Mouse (Mus musculus): ENCODE measurements at regions not wholly inside any gene's neighbourhood (a gene's known extent, or its start where the extent isn't known, plus 50 kb on each side); places are given as distances from the start of the nearest gene placed in this dataset.
"Not testable (repeated sequence)": the region's sequence is repeated elsewhere in the genome, so short reads cannot be mapped to it uniquely, and the experiment has no call there.

DNA sequence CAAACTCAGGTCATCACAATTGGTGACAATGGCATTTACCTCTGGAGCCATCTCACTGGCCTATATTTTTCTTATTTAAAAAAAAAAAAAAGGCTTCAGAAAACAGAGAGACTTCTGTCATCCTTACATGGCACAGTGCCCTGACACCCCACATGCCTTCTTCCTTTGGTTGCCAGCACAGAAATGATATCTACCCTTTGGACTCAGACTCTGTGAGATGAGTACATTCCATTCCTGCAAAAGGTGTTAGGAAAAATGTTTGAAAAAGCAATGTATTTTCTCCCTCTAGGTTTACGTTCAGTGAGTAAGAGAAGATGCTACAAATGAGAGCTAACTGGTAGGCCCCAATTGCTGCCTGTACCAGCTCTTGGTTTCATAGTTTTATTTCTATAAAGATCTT is 99.9 kb upstream of the Ccdc122 start:
- no peaks in the 10 kb centered on the region for H3K27me3 ChIP-seq
- no peak overlapping the region for H3K9ac ChIP-seq
- ATAC-seq (ENCODE audit: insufficient number of reproducible peaks, low FRiP score, low TSS enrichment, low read depth) = no peak
- no peak overlapping the region for H3K4me3 ChIP-seq (replicated peaks)
- H3K27ac ChIP-seq (replicated peaks) = no peak overlapping the region
- H3K4me2 ChIP-seq (replicated peaks) = no peak overlapping the region
- H3K36me3 ChIP-seq = no peaks in the 10 kb centered on the region
- 94% methylated on average over 1 of the region's 1 CpGs for WGBS
- H3K4me1 ChIP-seq = 0 out of 2 replicates have a peak, but pooled peaks cover 8% of the 10 kb centered on the region
- H3K9me3 ChIP-seq (replicated peaks) = no peaks in the 10 kb centered on the region

DNA sequence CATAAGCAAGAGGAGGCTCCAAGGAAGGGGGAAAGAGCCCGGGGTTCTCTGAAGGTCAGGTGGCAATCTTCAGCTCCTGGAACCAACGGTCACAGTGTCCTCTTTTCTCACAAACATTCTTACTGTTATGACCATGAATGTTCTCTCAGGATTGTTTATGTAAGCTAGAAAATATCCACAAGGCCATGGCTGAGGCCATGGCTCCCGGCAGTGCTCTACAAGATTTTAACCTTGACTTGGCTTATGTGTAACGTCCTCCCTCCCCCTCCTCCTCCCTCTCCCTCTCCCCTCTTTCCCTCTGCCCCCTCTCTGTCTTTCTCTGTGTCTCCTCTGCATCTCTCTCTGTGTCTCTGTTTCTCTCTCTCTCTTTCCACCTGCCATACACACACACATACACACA is 100.5 kb upstream of the Ccdc122 start:
- H3K4me3 ChIP-seq (replicated peaks); H3K27ac ChIP-seq (replicated peaks); ATAC-seq (ENCODE audit: insufficient number of reproducible peaks, low FRiP score, low TSS enrichment, low read depth); H3K9me3 ChIP-seq (replicated peaks); H3K4me2 ChIP-seq (replicated peaks); H3K27me3 ChIP-seq; H3K9ac ChIP-seq; H3K4me1 ChIP-seq; H3K36me3 ChIP-seq: not testable (repeated sequence)
- WGBS = 75% methylated on average over 4 of the region's 4 CpGs

DNA sequence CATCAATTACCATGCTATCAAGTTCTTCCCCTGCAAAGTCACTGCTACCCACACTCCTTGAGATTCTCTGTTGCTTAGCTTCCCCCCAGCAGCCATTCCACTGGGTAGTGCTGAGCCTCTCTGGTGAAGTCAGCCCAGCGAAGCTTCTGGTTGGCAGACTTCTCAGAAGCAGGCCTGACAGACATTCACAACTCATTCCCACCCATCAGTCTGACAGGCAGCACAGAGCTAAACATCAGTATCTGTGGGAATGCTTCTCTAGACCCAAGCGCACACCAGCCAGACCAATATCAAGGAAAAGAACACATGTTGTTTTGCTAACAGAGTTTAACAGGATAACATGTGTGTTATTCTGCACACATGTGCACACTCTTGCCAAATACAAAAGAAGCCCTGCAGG is 101.1 kb upstream of the Ccdc122 start:
- H3K27ac ChIP-seq (replicated peaks) = 0 out of 2 replicates have a peak overlapping the region, but pooled peaks have one; percentile 11
- H3K4me2 ChIP-seq (replicated peaks) = no peak overlapping the region
- no peak overlapping the region for H3K9ac ChIP-seq
- WGBS = 65% methylated on average over 2 of the region's 2 CpGs
- no peak overlapping the region for H3K4me3 ChIP-seq (replicated peaks)
- H3K36me3 ChIP-seq = no peaks in the 10 kb centered on the region
- H3K4me1 ChIP-seq = 0 out of 2 replicates have a peak, but pooled peaks cover 8% of the 10 kb centered on the region
- no peaks in the 10 kb centered on the region for H3K9me3 ChIP-seq (replicated peaks)
- H3K27me3 ChIP-seq = no peaks in the 10 kb centered on the region
- no peak for ATAC-seq (ENCODE audit: insufficient number of reproducible peaks, low FRiP score, low TSS enrichment, low read depth)

DNA sequence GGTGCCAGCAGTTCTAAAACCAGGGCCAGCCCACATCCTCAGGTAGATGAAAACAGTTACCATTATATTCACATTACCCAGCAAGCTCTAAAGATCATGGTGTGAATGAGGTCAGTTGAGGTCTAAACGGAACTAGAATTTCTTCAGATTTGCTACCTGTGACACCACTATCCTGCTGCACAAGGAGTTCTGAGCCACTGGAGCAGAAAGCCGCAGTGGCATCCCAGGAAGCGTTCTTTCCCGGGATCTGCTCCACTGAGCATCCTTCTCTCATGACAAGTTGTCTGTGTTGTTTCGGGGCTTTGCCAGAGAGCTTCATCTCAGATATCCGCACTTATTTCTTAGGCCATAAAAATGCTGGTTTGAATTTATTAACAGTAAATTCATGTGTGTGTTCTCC is 103.7 kb upstream of the Ccdc122 start:
- H3K4me1 ChIP-seq = 0 out of 2 replicates have a peak, but pooled peaks cover 8% of the 10 kb centered on the region
- ATAC-seq (ENCODE audit: insufficient number of reproducible peaks, low FRiP score, low TSS enrichment, low read depth) = no peak
- H3K27ac ChIP-seq (replicated peaks) = no peak overlapping the region
- no peak overlapping the region for H3K4me3 ChIP-seq (replicated peaks)
- 82% methylated on average over 6 of the region's 6 CpGs for WGBS
- no peaks in the 10 kb centered on the region for H3K9me3 ChIP-seq (replicated peaks)
- no peak overlapping the region for H3K4me2 ChIP-seq (replicated peaks)
- no peak overlapping the region for H3K9ac ChIP-seq
- no peaks in the 10 kb centered on the region for H3K36me3 ChIP-seq
- no peaks in the 10 kb centered on the region for H3K27me3 ChIP-seq

DNA sequence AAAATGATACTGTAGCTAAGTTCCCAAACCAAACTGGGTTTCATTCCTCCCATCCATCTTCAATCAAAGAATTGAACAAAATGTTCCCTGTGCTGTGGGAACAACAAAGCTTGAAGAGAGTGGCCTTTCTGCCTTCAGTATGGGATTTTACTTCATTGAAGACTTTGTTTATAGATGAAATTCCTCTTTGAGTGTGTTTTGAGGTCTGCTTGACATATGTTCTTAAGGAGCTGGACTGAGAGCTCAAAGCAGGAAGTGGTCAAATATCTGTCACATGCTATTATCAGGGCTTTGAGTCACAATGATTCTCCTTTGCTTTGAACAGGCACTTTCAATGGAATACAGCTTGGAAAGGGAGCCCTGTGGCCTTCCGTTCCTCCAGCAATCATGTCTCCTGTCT is 105.2 kb upstream of the Ccdc122 start:
- ATAC-seq (ENCODE audit: insufficient number of reproducible peaks, low FRiP score, low TSS enrichment, low read depth) = no peak
- no peaks in the 10 kb centered on the region for H3K36me3 ChIP-seq
- H3K4me1 ChIP-seq = 0 out of 2 replicates have a peak, but pooled peaks cover 3% of the 10 kb centered on the region
- no peak overlapping the region for H3K9ac ChIP-seq
- no peak overlapping the region for H3K4me3 ChIP-seq (replicated peaks)
- H3K27me3 ChIP-seq = no peaks in the 10 kb centered on the region
- H3K27ac ChIP-seq (replicated peaks) = no peak overlapping the region
- WGBS = 75% methylated on average over 1 of the region's 1 CpGs
- no peak overlapping the region for H3K4me2 ChIP-seq (replicated peaks)
- no peaks in the 10 kb centered on the region for H3K9me3 ChIP-seq (replicated peaks)

DNA sequence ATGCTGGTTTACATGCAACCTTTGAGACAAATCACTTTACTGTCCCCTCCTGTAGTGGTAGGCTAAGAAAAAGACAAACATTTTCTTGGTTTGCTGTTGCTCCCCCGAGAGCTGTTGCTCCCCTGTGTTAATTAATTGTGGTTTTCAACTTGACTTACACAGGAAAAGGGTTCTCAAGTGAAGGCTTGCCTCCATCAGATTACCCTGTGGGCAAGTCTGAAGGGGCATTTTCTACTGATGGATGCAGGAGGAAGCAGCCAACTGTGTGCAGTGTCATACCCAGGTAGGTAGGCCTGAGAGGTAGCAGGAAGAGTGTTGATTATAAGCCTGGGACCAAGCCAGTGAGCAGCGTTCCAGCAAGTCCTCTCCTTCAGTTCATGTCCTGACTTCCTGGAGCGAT is 107.0 kb upstream of the Ccdc122 start:
- Histone ChIP-seq H3K4me2 (replicated peaks) (no peak overlapping the region), H3K27me3 (no peaks in the 10 kb centered on the region), H3K9me3 (replicated peaks) (no peaks in the 10 kb centered on the region), H3K4me3 (replicated peaks) (no peak overlapping the region), H3K9ac (no peak overlapping the region), H3K36me3 (no peaks in the 10 kb centered on the region), H3K4me1 (no peaks in the 10 kb centered on the region), H3K27ac (replicated peaks) (no peak overlapping the region)
- 70% methylated on average over 3 of the region's 3 CpGs for WGBS
- no peak for ATAC-seq (ENCODE audit: insufficient number of reproducible peaks, low FRiP score, low TSS enrichment, low read depth)

DNA sequence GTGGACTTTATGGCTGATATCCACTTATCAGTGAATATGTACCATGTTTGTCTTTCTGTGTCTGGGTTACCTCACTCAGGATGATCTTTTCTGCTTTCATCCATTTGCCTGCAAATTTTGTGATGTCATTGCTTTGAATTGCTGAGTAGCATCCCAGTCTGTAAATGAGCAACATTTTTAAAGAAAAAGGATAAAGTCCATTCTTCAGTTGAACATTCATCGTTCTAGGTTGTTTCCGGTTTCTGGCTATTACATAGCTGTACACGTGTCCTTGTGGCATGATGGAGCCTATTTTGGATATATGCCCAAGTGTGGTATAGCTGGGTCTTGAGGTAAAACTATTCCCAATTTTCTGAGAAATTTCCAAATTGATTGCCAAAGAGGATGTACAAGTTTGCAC is 107.9 kb upstream of the Ccdc122 start:
- 84% methylated on average over 3 of the region's 3 CpGs for WGBS
- no peak for ATAC-seq (ENCODE audit: insufficient number of reproducible peaks, low FRiP score, low TSS enrichment, low read depth)
- H3K4me1 ChIP-seq = no peaks in the 10 kb centered on the region

DNA sequence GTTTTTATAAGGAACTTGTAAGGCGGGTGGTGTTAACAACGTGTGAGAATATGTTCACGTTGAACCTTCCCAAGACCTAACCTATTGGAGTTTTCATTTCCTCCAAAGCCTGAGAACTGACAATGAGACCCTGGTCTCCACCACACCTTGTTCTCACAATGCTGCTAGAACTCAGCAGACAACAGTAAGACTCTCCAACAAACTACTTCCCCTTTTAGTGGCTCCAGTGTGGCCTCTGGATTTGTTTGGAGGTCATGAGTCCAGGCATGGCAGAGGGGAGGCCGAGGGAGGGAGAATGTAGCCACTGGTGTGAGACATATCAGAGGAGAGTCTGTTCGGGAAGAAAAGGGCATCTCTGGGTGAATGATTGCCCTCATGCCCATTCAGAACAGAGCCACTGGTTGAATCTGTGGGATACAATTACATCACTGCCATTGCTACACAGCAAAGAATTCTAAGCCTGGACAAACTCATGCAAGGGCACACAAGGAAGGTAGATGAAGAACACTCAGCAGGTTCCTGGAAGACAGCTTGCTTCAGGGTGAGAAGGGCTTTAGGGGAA is 109.2 kb upstream of the Ccdc122 start:
- H3K4me2 ChIP-seq (replicated peaks) = no peak overlapping the region
- no peaks in the 10 kb centered on the region for H3K36me3 ChIP-seq
- 0 out of 2 replicates have a peak, but pooled peaks cover 4% of the 10 kb centered on the region for H3K4me1 ChIP-seq
- H3K27ac ChIP-seq (replicated peaks) = no peak overlapping the region
- 72% methylated on average over 5 of the region's 5 CpGs for WGBS
- no peak overlapping the region for H3K9ac ChIP-seq
- ATAC-seq (ENCODE audit: insufficient number of reproducible peaks, low FRiP score, low TSS enrichment, low read depth) = no peak
- no peaks in the 10 kb centered on the region for H3K27me3 ChIP-seq
- no peaks in the 10 kb centered on the region for H3K9me3 ChIP-seq (replicated peaks)
- no peak overlapping the region for H3K4me3 ChIP-seq (replicated peaks)

More for the DNA sequence above, 107.9 kb upstream of the Ccdc122 start:
- Histone ChIP-seq H3K9me3 (replicated peaks) (no peaks in the 10 kb centered on the region), H3K9ac (no peak overlapping the region), H3K36me3 (no peaks in the 10 kb centered on the region), H3K4me3 (replicated peaks) (no peak overlapping the region), H3K27me3 (no peaks in the 10 kb centered on the region), H3K4me2 (replicated peaks) (no peak overlapping the region), H3K27ac (replicated peaks) (no peak overlapping the region)

DNA sequence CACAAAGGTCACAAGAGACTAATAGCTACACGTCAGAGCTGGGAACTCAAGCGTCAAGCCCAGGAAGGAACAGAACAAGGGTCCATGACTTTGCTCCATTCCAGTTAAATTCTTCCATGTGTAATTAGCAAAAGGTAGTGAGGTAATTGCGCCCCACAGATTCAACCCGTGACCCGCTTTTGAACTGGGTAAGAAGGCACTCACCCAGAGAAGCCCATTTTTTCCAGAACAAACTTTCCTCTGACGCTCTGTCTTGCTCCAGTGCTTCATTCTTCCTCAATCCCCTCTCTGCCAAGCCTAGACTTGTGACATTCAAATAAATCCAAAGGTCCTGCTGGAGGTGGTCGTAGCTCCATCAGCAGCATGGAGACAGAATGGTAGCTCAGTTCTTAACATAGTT is 110.2 kb upstream of the Ccdc122 start:
- H3K27me3 ChIP-seq = no peaks in the 10 kb centered on the region
- H3K9ac ChIP-seq = no peak overlapping the region
- H3K27ac ChIP-seq (replicated peaks) = no peak overlapping the region
- 84% methylated on average over 7 of the region's 7 CpGs for WGBS
- no peaks in the 10 kb centered on the region for H3K9me3 ChIP-seq (replicated peaks)
- H3K4me2 ChIP-seq (replicated peaks) = no peak overlapping the region
- no peaks in the 10 kb centered on the region for H3K36me3 ChIP-seq
- no peak overlapping the region for H3K4me3 ChIP-seq (replicated peaks)
- ATAC-seq (ENCODE audit: insufficient number of reproducible peaks, low FRiP score, low TSS enrichment, low read depth) = no peak
- 0 out of 2 replicates have a peak, but pooled peaks cover 5% of the 10 kb centered on the region for H3K4me1 ChIP-seq

DNA sequence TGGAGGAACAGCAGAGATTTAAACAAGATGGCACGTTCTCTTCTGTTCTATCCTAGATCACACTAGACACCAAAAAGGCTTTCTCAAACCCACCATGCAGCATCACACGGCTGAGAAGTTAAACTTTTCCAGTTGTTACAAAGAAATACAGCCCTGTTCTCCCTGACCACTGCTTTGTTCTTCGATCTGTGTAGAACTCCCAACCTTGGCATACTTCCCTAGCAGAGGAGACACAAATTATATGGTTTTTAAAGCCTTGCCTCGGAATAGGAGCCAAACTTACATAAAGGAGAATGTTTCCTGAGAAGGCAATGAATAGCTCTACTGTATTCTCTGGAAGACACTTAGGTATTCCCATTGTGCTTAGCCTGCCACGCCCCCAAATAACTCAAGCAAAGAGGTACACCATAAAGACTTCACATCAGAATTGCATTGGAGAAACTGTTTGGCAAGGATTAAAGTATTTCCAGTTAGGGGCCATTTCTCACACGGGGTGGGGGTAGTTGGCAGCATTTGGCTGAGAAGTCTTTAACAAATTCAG is 114.1 kb upstream of the Ccdc122 start:
- no peaks in the 10 kb centered on the region for H3K27me3 ChIP-seq
- 0 out of 2 replicates have a peak, but pooled peaks cover 5% of the 10 kb centered on the region for H3K4me1 ChIP-seq
- WGBS = 59% methylated on average over 6 of the region's 6 CpGs
- H3K9ac ChIP-seq = no peak overlapping the region
- ATAC-seq (ENCODE audit: insufficient number of reproducible peaks, low FRiP score, low TSS enrichment, low read depth) = no peak
- H3K27ac ChIP-seq (replicated peaks) = no peak overlapping the region
- no peak overlapping the region for H3K4me2 ChIP-seq (replicated peaks)
- no peaks in the 10 kb centered on the region for H3K9me3 ChIP-seq (replicated peaks)
- H3K36me3 ChIP-seq = no peaks in the 10 kb centered on the region
- H3K4me3 ChIP-seq (replicated peaks) = no peak overlapping the region

DNA sequence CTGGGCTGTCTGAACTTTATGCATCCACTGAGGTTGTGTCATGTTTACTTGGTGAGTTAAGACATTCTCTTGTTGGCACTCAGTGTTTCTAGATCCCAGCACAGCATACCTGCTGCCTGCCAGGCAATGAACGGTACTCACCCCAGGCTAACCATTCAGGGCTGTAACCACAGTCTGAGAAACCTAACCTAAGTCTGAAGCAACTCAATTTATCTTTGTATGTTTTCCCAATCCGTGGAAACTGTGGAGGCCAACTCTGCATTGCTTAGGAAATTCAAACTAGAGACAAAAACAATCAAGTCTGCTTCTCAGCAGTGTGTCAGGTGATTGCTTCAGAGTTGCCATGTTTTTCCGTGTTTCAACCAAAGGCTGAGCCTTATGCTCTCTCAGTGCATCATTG is 118.5 kb upstream of the Ccdc122 start:
- H3K4me3 ChIP-seq (replicated peaks) = no peak overlapping the region
- no peaks in the 10 kb centered on the region for H3K9me3 ChIP-seq (replicated peaks)
- 0 out of 2 replicates have a peak, but pooled peaks cover 5% of the 10 kb centered on the region for H3K4me1 ChIP-seq
- no peak overlapping the region for H3K27ac ChIP-seq (replicated peaks)
- H3K27me3 ChIP-seq = no peaks in the 10 kb centered on the region
- 64% methylated on average over 3 of the region's 3 CpGs for WGBS
- no peak overlapping the region for H3K9ac ChIP-seq
- no peaks in the 10 kb centered on the region for H3K36me3 ChIP-seq
- ATAC-seq (ENCODE audit: insufficient number of reproducible peaks, low FRiP score, low TSS enrichment, low read depth) = no peak
- no peak overlapping the region for H3K4me2 ChIP-seq (replicated peaks)

Data from embryonic facial prominence, embryonic 15.5 days (tissue).